Mouse (Mus musculus): ENCODE measurements around the gene Tjp3. TPM values are rescaled to one million over a fixed set of nuclear protein-coding genes. Genes with fewer than 3 reads are reported as not detected.

The Tjp3 gene
- polyA plus RNA-seq, 1 experiment from 2014 or later: 4.1 TPM

DNA sequence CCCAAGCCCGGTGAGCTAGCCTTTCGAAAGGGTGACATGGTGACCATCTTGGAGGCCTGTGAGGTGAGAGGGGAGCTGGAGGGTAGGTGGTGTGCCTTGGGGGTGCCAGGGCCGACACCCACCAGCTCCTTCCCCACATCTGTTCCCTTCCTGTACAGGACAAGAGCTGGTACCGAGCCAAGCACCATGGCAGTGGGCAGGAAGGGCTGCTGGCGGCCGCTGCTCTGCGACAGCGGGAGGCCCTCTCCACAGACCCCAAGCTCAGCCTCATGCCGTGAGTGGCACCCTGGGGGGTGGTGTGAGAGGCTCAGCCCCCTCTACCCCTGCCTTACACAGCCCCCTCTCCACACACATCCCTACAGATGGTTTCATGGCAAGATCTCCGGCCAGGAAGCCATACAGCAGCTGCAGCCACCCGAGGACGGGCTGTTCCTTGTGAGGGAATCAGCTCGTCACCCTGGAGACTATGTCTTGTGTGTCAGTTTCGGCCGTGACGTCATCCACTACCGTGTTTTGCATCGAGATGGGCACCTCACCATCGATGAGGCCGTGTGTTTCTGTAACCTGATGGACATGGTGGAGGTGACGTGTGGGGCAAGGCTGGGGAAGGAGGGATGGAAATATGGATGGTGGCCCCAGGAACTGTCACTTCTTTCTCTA lies 32.0 kb downstream of the Tjp3 start:
- Histone ChIP-seq H3K9me3 (replicated peaks) (no peaks in the 10 kb centered on the region), H3K9ac (replicated peaks) (0 out of 2 replicates have a peak overlapping the region, but pooled peaks have one; percentile 17), H3K27ac (replicated peaks) (no peak overlapping the region), H3K4me3 (replicated peaks) (no peak overlapping the region), H3K4me1 (peaks cover 28% of the 10 kb centered on the region), H3K36me3 (peaks cover 35% of the 10 kb centered on the region), H3K4me2 (0 out of 2 replicates have a peak overlapping the region, but pooled peaks have one; percentile 2), H3K27me3 (replicated peaks) (peaks cover 37% of the 10 kb centered on the region)
- 47% methylated on average over 21 of the region's 21 CpGs for WGBS
- no peak for ATAC-seq (ENCODE audit: low FRiP score)

DNA sequence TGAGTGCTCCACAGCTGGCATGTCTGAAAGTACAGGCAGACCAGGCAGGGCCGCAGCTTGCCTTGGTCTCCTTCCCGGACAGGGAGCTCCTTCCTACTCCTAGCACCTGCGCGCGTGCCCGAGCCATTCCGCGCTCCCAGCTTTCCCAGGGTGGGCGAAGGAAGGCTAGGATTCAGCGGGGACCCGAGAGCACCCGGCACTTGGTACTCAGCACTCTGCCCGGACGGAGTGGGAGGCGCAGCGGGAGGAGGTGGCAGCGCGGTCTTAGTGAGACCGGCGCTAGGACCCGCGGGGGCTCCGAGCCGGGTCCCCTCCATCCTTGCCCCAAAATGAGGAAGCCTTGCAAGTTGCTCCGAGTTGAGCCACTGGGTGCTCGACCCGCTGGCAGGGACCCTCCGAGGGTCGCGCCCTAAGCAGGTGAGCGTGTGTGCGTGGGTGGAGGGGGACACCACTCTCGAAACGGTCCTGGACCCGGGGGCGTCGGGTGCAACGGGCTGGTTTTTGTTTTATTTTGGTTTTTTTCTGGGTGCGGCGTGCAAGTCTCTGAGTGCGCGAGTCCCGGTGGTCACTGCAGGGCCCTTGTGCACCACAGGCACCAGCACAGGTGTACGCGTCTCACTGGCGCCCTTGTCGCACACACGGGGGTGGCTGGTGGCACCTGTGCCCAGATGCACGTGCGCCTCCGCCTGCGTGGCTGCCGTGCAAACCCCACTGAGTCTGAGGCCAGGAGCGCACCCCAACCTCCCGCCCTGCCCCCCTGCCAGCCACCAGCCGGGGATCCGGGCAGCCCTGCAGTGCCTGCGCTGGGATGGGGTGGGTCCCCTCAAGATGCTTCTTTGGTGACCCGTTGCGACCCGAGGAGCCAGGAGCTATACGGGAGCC lies 34.0 kb downstream of the Tjp3 start:
- Histone ChIP-seq H3K27me3 (replicated peaks) (peaks cover 37% of the 10 kb centered on the region), H3K9me3 (replicated peaks) (no peaks in the 10 kb centered on the region), H3K27ac (replicated peaks) (no peak overlapping the region), H3K4me3 (replicated peaks) (peak overlapping the region; percentile 54), H3K9ac (replicated peaks) (peak overlapping the region; percentile 57), H3K36me3 (peaks cover 18% of the 10 kb centered on the region), H3K4me1 (peaks cover 37% of the 10 kb centered on the region), H3K4me2 (peak overlapping the region; percentile 93)
- ATAC-seq (ENCODE audit: low FRiP score): peak; percentile 12; the same call in 1 of the 2 replicates
- 1% methylated on average over 62 of the region's 62 CpGs for WGBS

DNA sequence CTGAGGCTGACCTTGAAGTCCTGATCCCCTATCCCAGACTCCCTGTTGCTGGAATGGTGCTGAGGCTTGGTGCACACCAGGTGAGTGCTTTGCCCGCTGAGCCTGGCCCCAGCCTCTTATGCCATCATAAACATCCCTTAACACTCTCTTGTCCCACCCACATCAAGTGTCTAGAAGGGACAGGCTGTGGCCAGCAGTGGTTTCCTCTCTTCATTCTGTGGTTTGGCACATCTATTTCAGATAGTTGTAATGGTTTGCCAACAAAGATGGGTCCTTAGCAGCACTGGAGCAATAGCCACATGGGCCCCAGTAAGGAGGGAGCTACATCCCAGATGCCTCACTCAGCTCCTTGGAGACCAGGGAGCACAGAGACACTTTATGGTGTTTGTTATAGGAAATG lies 36.5 kb downstream of the Tjp3 start:
- no peak overlapping the region for H3K4me2 ChIP-seq
- peaks cover 48% of the 10 kb centered on the region for H3K27me3 ChIP-seq (replicated peaks)
- 0 out of 2 replicates have a peak, but pooled peaks cover 3% of the 10 kb centered on the region for H3K36me3 ChIP-seq
- peaks cover 43% of the 10 kb centered on the region for H3K4me1 ChIP-seq
- H3K4me3 ChIP-seq (replicated peaks): no peak overlapping the region
- H3K9ac ChIP-seq (replicated peaks): no peak overlapping the region
- no peak overlapping the region for H3K27ac ChIP-seq (replicated peaks)
- WGBS: 48% methylated on average over 1 of the region's 1 CpGs
- no peak for ATAC-seq (ENCODE audit: low FRiP score)
- H3K9me3 ChIP-seq (replicated peaks): no peaks in the 10 kb centered on the region

DNA sequence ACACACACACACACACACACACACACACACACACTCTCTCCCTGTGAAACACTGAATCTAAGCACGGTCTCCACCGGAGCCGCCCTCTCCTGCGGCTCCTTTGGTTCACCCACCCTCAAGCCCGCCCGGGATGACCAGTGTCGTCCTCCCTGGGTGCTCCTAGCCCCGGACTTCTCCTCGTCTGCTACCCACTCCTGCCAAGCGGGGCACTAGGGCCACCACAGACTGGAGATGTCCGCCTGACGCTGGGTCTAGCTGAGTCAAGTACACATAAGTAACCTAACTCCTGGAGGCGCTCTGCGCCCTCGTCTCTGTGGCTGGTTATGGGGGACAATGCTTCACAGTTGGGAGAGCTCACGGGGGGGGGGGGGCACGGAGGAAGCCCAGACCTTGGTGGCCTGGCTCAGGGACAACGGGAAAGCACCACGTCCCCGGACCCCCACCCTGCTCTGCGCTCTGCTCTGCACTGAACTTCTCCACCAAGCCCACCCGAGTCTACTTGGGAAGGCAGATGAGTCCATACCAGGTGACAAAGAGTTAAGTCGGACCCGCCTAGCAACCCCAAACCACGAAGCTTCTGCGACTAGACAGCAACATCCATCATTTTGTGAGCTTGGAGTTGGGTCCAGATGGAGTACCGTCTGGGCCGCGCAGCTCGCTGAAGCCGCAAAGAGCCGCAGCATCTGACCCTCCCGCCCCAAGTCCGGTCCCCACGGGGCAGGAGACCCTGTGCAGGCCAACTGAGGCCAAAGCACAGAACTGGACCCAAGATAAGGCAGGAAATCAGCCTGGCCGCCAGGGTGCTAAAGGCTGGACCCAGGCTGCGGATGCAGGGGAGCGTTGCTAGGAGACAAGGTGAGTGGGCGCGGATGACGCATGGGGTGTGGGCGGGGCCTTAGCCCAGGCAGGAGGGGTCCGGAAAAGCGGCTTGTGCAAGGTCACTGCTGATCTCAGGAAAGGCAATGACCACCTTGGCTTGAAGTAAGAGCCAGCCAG lies 38.7 kb downstream of the Tjp3 start, which contains the start of gene Matk:
TSS of gene Matk (plus strand) at position 512 of the 996 bp plus-strand sequence.
- Histone ChIP-seq H3K4me2 (peak within 1 kb of the TSS; percentile 70), H3K4me1 (peaks cover 25% of the 10 kb centered on the region), H3K27me3 (replicated peaks) (peaks cover 28% of the 10 kb centered on the region), H3K9ac (replicated peaks) (peak within 1 kb of the TSS; percentile 49), H3K4me3 (replicated peaks) (peak within 1 kb of the TSS; percentile 38), H3K36me3 (peaks cover 16% of the 10 kb centered on the region; the same call in 1 of the 2 replicates), H3K9me3 (replicated peaks) (no peaks in the 10 kb centered on the region), H3K27ac (replicated peaks) (peak within 1 kb of the TSS; percentile 70)
- 7% methylated on average over 44 of the region's 44 CpGs for WGBS
- ATAC-seq (ENCODE audit: low FRiP score): peak; percentile 84

DNA sequence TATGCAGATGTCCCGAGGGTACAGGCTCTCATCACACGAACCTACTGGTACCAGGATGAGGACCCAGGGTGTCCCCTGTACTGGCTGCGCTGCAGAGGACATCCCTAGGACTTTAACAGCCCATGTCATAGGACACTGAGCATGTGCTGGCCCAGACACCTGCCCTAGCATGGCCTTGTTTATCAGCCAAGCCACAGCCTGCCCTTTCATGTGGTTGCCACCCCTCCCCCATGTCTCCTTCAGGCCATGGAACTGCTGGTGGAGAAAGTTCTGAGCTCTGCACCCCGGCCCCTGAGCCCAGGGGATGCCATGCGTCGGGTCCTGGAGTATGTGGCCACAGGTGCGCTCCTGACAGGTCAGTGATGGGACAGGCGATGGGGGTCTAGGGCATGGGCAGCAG lies 41.9 kb downstream of the Tjp3 start:
- peaks cover 21% of the 10 kb centered on the region; the same call in 1 of the 2 replicates for H3K36me3 ChIP-seq
- no peak for ATAC-seq (ENCODE audit: low FRiP score)
- H3K27ac ChIP-seq (replicated peaks): no peak overlapping the region
- H3K4me1 ChIP-seq: peaks cover 23% of the 10 kb centered on the region
- H3K9ac ChIP-seq (replicated peaks): no peak overlapping the region
- WGBS: 85% methylated on average over 8 of the region's 8 CpGs
- H3K9me3 ChIP-seq (replicated peaks): no peaks in the 10 kb centered on the region
- no peak overlapping the region for H3K4me3 ChIP-seq (replicated peaks)
- H3K27me3 ChIP-seq (replicated peaks): peaks cover 13% of the 10 kb centered on the region
- H3K4me2 ChIP-seq: no peak overlapping the region

DNA sequence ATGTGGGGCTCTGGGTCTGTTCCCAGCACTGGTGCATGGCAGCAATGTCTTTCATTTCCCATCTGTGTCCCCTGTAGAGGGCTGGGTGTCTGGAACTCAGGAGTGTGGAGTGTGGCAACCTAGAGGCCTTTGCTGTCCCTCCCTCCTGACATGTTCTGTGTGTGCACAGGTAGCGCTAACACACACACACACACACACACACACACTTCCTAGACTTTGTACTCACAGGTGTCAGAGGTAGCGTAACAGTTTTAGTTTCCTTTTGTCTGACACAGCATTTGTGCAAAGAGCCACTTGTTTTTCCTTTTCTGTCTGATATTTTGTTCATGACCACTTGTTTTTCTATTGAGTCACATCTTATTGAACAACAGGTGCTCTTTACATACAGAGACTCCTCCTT lies 43.6 kb downstream of the Tjp3 start:
- peaks cover 13% of the 10 kb centered on the region for H3K27me3 ChIP-seq (replicated peaks)
- ATAC-seq (ENCODE audit: low FRiP score): no peak

DNA sequence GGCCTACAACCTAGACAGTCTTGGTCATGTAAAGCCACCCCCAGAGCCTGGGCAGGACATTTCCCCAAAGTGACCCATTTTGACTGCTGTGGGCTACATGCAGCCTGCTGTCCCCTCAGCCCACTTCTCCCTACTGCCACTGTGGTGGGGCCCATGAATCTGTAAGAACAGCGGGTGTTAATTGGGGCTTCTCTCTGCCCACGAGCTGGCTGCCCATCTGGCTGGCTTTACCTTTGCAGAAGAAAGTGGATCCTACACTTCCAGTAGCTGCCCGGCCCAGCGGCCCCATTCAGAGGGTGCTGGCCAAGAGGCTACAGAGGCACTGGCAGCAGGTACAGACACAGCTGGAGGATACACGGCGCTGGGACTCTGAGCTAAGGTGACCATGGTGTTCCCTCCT lies 46.2 kb downstream of the Tjp3 start:
- H3K9me3 ChIP-seq (replicated peaks): no peaks in the 10 kb centered on the region
- H3K4me3 ChIP-seq (replicated peaks): no peak overlapping the region
- H3K27ac ChIP-seq (replicated peaks): no peak overlapping the region
- no peak overlapping the region for H3K9ac ChIP-seq (replicated peaks)
- H3K4me1 ChIP-seq: peaks cover 8% of the 10 kb centered on the region
- no peak for ATAC-seq (ENCODE audit: low FRiP score)
- WGBS: 85% methylated on average over 6 of the region's 6 CpGs
- H3K36me3 ChIP-seq: peaks cover 26% of the 10 kb centered on the region; the same call in 1 of the 2 replicates
- H3K4me2 ChIP-seq: no peak overlapping the region
- peaks cover 12% of the 10 kb centered on the region for H3K27me3 ChIP-seq (replicated peaks)

More for the DNA sequence above, 43.6 kb downstream of the Tjp3 start:
- Histone ChIP-seq H3K4me2 (no peak overlapping the region), H3K4me1 (peaks cover 21% of the 10 kb centered on the region), H3K9me3 (replicated peaks) (no peaks in the 10 kb centered on the region), H3K36me3 (peaks cover 23% of the 10 kb centered on the region; the same call in 1 of the 2 replicates), H3K4me3 (replicated peaks) (no peak overlapping the region), H3K27ac (replicated peaks) (no peak overlapping the region), H3K9ac (replicated peaks) (no peak overlapping the region)
- 93% methylated on average over 2 of the region's 2 CpGs for WGBS

DNA sequence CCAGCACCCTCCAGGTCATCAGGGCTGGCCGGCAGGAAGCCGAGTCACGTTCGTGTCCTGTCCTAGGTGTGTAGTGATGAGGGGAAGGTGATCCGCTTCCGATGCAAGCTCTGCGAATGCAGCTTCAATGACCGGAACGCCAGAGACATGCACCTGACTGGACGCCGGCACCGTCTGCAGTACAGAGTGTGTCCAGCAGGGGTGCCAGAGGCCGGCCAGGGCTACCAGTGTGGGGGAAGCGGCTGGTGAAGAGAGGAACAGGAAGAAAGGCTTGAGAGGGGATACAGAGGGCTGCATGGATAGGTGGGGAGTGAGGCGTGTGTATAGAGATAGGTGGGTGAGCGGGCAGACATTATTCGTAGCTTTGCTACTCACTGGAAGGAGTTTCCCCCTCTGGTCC lies 46.8 kb downstream of the Tjp3 start:
- Histone ChIP-seq H3K36me3 (peaks cover 21% of the 10 kb centered on the region; the same call in 1 of the 2 replicates), H3K27ac (replicated peaks) (no peak overlapping the region), H3K9me3 (replicated peaks) (no peaks in the 10 kb centered on the region), H3K4me2 (no peak overlapping the region), H3K9ac (replicated peaks) (no peak overlapping the region), H3K4me3 (replicated peaks) (no peak overlapping the region), H3K4me1 (peaks cover 12% of the 10 kb centered on the region), H3K27me3 (replicated peaks) (peaks cover 18% of the 10 kb centered on the region)
- 11% methylated on average over 17 of the region's 17 CpGs for WGBS
- ATAC-seq (ENCODE audit: low FRiP score): peak; percentile 51

DNA sequence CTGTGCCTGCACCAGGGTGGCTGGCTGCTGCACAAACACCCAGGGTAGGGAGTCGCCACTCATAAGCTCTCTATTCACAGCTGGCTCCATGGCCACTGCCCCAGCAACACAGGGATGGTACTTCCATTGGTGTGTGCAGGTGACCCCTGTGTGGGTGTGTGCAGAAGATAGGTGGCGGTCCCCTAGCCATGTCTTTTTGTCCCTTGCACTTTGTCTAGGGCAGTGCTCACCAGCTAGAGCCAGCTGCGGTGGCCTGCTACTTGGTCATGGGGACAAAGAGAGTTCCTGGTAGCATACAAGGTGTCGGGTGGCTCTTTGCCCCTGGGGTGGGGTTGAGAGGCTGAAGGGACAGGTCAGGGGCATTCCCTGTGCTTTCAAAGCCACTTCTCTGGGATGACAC lies 47.2 kb downstream of the Tjp3 start:
- H3K36me3 ChIP-seq: peaks cover 20% of the 10 kb centered on the region; the same call in 1 of the 2 replicates
- H3K4me1 ChIP-seq: peaks cover 12% of the 10 kb centered on the region
- H3K9me3 ChIP-seq (replicated peaks): no peaks in the 10 kb centered on the region
- H3K9ac ChIP-seq (replicated peaks): no peak overlapping the region
- H3K27me3 ChIP-seq (replicated peaks): peaks cover 22% of the 10 kb centered on the region
- WGBS: 79% methylated on average over 4 of the region's 4 CpGs
- no peak overlapping the region for H3K4me2 ChIP-seq
- no peak overlapping the region for H3K4me3 ChIP-seq (replicated peaks)
- no peak for ATAC-seq (ENCODE audit: low FRiP score)
- H3K27ac ChIP-seq (replicated peaks): no peak overlapping the region

DNA sequence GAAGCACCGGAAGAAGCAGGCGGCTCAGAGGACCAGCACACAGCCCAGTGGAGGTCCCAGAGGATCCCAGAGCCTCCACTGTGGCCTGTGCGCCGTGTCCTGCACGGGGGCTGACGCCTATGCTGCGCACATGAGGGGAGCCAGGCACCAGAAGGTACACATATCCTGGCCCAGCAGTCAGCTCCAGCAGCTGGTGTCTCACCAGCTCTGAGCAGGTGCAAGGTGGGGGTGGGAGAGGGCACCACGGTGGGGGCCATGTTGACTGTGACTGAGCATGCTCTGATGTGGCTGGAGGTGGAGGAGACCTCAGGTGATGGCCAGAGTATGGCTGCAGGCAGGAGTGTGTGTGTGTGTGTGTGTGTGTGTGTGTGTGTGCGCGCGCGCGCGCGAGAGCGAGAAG lies 49.4 kb downstream of the Tjp3 start:
- H3K4me3 ChIP-seq (replicated peaks): no peak overlapping the region
- H3K36me3 ChIP-seq: peaks cover 5% of the 10 kb centered on the region; the same call in 1 of the 2 replicates
- H3K27me3 ChIP-seq (replicated peaks): peaks cover 30% of the 10 kb centered on the region
- no peaks in the 10 kb centered on the region for H3K9me3 ChIP-seq (replicated peaks)
- H3K4me1 ChIP-seq: peaks cover 12% of the 10 kb centered on the region
- WGBS: 92% methylated on average over 16 of the region's 16 CpGs
- H3K27ac ChIP-seq (replicated peaks): no peak overlapping the region
- H3K9ac ChIP-seq (replicated peaks): no peak overlapping the region
- no peak for ATAC-seq (ENCODE audit: low FRiP score)
- H3K4me2 ChIP-seq: no peak overlapping the region

DNA sequence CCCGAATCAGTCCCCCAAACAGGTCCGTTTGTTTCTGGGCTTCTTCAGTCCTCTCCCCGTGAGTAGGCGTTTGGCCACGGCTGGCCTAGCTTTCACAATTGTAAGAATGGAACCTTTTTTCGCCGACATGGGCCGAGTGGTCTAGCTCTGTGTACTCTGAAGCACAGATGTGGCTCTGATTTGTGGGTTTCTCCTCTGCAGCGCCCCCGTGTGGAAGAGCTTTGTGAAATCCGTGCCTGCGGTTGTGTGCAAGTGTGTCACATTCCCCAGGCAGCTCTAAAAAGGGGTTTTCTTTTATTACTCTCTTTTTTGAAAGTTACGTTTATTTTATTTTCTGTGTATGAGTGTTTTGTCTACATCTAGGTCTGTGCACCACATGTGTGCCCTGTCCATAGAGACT lies 50.5 kb downstream of the Tjp3 start:
- no peaks in the 10 kb centered on the region for H3K9me3 ChIP-seq (replicated peaks)
- H3K9ac ChIP-seq (replicated peaks): no peak overlapping the region
- peaks cover 30% of the 10 kb centered on the region for H3K27me3 ChIP-seq (replicated peaks)
- peaks cover 12% of the 10 kb centered on the region for H3K4me1 ChIP-seq
- H3K27ac ChIP-seq (replicated peaks): no peak overlapping the region
- 21% methylated on average over 13 of the region's 13 CpGs for WGBS
- 0 out of 2 replicates have a peak, but pooled peaks cover 5% of the 10 kb centered on the region for H3K36me3 ChIP-seq
- no peak overlapping the region for H3K4me2 ChIP-seq
- ATAC-seq (ENCODE audit: low FRiP score): no peak
- no peak overlapping the region for H3K4me3 ChIP-seq (replicated peaks)

Data from neural tube, embryonic 15.5 days (tissue).